Mouse (Mus musculus) G1E (cell line): ENCODE results near the gene Tcp11. TPM values are rescaled to one million over a fixed set of nuclear protein-coding genes. Genes with fewer than 3 reads are reported as not detected.

Experiments
- ATAC-seq: 2 replicates; pipeline ENCODE4 v1.8.0; 2016; ENCODE audit warnings: mild to moderate bottlenecking; ENCODE audit not compliant: insufficient number of reproducible peaks, poor library complexity, low FRiP score, severe bottlenecking; ENCODE audit errors: extremely low read depth
- DNase-seq: peaks from one replicate; pipeline ENCODE4 v3.0.0; 2012; ENCODE audit warnings: low spot score
- H3K27me3 ChIP-seq: 2 replicates; pipeline ENCODE4 v1.6.1; 2012; ENCODE audit warnings: mild to moderate bottlenecking, low read length, inconsistent platforms; ENCODE audit not compliant: insufficient read depth
- H3K36me3 ChIP-seq: replicated peaks from 2 replicates; pipeline ENCODE3; 2012; ENCODE audit warnings: mild to moderate bottlenecking, inconsistent platforms
- H3K4me1 ChIP-seq: 2 replicates; pipeline ENCODE4 v1.6.1; 2012; ENCODE audit warnings: low read depth, low read length, inconsistent platforms, mixed read lengths; ENCODE audit not compliant: insufficient read depth
- H3K4me3 ChIP-seq: 2 replicates; pipeline ENCODE4 v1.5.1; 2012; ENCODE audit warnings: low read depth, mild to moderate bottlenecking, inconsistent platforms, low read length, moderate library complexity, mixed read lengths
- H3K9me3 ChIP-seq: replicated peaks from 2 replicates; pipeline ENCODE4 v1.6.1; 2012; ENCODE audit warnings: inconsistent platforms
- CTCF ChIP-seq: IDR thresholded peaks from 2 replicates; pipeline ENCODE4 v1.5.1; 2012; ENCODE audit warnings: low read depth, low read length, inconsistent platforms, mixed read lengths
- GATA1 ChIP-seq: IDR thresholded peaks from 2 replicates; pipeline ENCODE4 v1.6.1; 2012; ENCODE audit warnings: borderline replicate concordance, low read length, inconsistent platforms, mixed read lengths
- GATA2 ChIP-seq: IDR thresholded peaks from 2 replicates; pipeline ENCODE4 v1.6.1; 2012; ENCODE audit warnings: low read depth, low read length, inconsistent platforms, borderline replicate concordance
- POLR2AphosphoS5 ChIP-seq: IDR thresholded peaks from 2 replicates; pipeline ENCODE4 v1.6.1; 2012; ENCODE audit warnings: low read depth, low read length, inconsistent platforms; ENCODE audit not compliant: insufficient replicate concordance
- TAL1 ChIP-seq: conservative IDR thresholded peaks from 2 replicates; pipeline ENCODE4 v1.6.1; 2012; ENCODE audit warnings: low read depth, low read length, inconsistent platforms, mixed read lengths
- polyA plus RNA-seq: library from polyadenylated mRNA; stranded (reverse); fragments of >175 nt; gene quantifications from 2 replicates; pipeline ENCODE4 v1.2.3, GENCODE M21; 2012
- total RNA-seq, 2 experiments: library from RNA; stranded (forward) in 1 of 2; stranded (reverse) in 1 of 2; fragments of 200-1000 nt in 1 of 2; fragments of >200 nt in 1 of 2; fragmentation: Nextera tagmentation in 1 of 2; gene quantifications; 2 replicates each; pipeline ENCODE4 v1.2.3; 2014 to 2017

Tcp11 gene
- total and polyA plus RNA-seq, 3 experiments, result not detected

DNA sequence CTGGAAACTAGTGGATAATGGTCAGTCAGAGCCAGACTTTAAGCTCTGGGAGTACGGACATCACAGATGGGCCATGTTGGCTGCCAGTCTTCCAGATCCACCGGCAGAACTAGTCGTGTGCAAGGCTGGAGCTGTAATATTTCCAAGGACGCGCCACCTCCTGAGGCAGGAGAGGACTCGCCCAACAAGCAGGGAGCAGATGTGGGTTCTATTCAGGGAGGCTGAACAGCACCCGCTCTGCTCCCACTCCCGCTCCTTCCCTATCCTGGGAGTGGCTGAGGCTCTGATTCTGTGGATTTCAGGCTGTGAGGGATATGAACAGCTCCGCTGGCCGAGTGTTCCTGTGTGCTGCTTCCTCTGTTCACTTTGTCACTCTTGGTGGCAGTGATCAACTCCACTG is 50.0 kb downstream of the Tcp11 start:
- no peak for ATAC-seq
- Histone ChIP-seq H3K36me3 (peaks cover 55% of the 10 kb centered on the region), H3K4me1 (no peaks in the 10 kb centered on the region)

DNA sequence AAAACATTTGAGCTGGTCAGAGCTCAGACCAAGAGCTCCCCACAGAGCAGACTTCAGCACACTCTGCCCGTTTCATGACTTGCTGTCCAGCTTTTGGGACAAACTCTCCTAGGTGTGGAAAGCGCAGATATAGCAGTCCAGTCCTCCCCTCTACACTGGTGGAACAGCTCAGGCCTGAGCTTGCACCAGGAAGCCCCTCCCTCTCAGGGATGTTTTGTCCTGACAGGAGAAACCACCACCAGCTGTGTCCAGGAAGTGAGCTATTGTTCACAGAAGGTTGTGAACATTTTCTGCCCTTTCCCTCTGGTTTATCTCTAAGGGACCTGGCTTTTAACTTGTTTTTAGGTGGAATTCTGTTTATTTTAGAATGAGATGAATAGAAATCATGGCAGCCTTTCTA is 51.1 kb downstream of the Tcp11 start:
- ATAC-seq (no peak), DNase-seq (no peak)
- Histone ChIP-seq H3K4me1 (no peaks in the 10 kb centered on the region), H3K36me3 (peaks cover 56% of the 10 kb centered on the region), H3K9me3 (no peaks in the 10 kb centered on the region), H3K27me3 (no peaks in the 10 kb centered on the region), H3K4me3 (no peak overlapping the region)
- TF ChIP-seq POLR2AphosphoS5, result no peak
- TF ChIP-seq GATA1, result no peak
- TF ChIP-seq TAL1, result no peak
- no peak for TF ChIP-seq GATA2
- no peak for TF ChIP-seq CTCF

More for the DNA sequence above, 50.0 kb downstream of the Tcp11 start:
- Histone ChIP-seq H3K27me3 (no peaks in the 10 kb centered on the region), H3K4me3 (no peak overlapping the region), H3K9me3 (no peaks in the 10 kb centered on the region)
- TF ChIP-seq POLR2AphosphoS5 (no peak), GATA1 (no peak), GATA2 (no peak), CTCF (no peak), TAL1 (no peak)
- DNase-seq, result no peak

DNA sequence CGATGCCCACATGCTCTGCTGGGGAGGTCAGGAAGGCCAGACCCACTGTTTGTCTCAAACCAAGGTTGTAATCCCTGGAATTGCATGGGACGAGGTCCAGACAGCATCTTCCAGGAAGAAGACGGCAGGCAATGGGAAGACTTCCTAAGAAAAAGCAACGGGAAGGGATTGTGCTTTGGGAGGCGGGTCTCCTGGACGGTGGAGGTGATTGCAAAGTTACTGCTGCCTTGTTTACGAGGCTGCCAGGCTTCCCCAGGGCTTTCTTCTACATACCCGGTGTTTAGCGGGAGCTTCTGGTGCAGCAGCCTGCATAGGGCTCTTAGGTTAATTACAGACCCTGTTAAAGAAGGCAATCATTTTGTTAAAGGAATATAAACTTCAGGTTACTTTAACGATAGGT is 52.2 kb downstream of the Tcp11 start:
- Histone ChIP-seq H3K4me1 (no peaks in the 10 kb centered on the region), H3K36me3 (peaks cover 64% of the 10 kb centered on the region)
- no peak for ATAC-seq

DNA sequence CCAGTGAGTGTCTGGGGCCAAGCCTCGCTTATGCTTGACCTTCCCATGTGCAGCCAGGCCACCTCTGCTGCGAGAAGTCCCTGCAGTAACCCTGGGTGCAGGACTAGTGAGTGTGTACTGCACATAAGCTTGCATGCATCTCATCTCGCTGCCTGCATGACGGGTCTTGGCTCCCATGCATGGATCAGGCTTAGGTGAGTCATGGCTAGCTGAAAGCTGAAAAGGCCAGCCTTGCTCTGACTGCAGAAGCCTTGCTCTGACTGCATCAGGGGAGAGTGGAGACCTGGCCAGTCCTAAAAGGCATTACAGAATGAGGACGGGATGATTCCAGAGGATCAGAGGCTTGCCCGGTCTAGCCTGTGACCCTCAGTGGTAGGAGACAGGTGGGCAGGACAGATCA is 53.2 kb downstream of the Tcp11 start:
- no peaks in the 10 kb centered on the region for H3K4me1 ChIP-seq
- peaks cover 66% of the 10 kb centered on the region for H3K36me3 ChIP-seq
- no peak overlapping the region for H3K4me3 ChIP-seq
- no peak for TF ChIP-seq GATA1
- no peak for TF ChIP-seq CTCF
- TF ChIP-seq POLR2AphosphoS5, result no peak
- TF ChIP-seq TAL1, result no peak
- TF ChIP-seq GATA2, result no peak
- no peaks in the 10 kb centered on the region for H3K9me3 ChIP-seq
- DNase-seq, result no peak
- no peaks in the 10 kb centered on the region for H3K27me3 ChIP-seq
- ATAC-seq, result no peak

More for the DNA sequence above, 52.2 kb downstream of the Tcp11 start:
- no peak for TF ChIP-seq GATA2
- no peak for TF ChIP-seq CTCF
- TF ChIP-seq TAL1, result no peak
- TF ChIP-seq GATA1, result no peak
- Histone ChIP-seq H3K9me3 (no peaks in the 10 kb centered on the region), H3K4me3 (no peak overlapping the region), H3K27me3 (no peaks in the 10 kb centered on the region)
- DNase-seq, result no peak

DNA sequence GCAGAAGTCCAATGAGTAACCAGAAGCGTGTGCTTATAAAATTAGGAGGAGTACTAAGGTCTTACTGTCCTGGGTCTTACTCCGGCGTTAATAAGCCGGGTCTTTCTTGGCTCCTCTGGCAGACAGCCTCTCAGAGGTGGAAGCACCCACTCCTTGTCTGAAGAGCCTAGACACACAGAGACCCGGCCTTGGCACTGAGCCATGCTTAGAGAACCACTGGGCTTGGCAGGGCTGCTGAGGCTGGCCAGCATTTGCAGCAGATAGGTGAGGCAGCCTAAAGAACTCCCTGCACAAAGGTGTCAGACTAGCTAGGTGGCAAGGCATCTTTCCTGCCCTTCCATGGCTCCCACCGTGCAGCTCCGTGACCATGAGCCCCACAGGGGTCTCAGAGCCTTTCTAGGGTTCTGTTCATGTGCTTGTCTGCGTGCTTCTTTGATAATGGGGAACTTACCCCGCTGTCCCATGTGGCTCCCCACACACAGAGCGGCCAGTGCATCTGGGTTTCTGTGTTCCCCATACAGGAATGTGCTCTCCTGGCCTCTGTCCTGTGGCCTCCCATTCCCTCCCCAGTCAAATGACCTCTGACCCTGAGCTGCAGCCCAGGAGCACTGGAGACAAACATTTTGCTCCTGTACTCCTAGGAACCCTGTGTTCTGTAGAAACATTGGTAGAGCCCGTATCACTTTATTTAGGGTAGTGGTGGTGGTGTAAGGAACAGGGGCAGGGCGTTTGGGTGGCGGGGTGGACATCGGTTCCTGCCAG is 54.1 kb downstream of the Tcp11 start:
- TF ChIP-seq GATA2 (no peak), TAL1 (no peak), CTCF (no peak), POLR2AphosphoS5 (no peak), GATA1 (no peak)
- DNase-seq (no peak), ATAC-seq (no peak)
- Histone ChIP-seq H3K4me3 (no peak overlapping the region), H3K9me3 (no peaks in the 10 kb centered on the region), H3K4me1 (no peaks in the 10 kb centered on the region), H3K27me3 (no peaks in the 10 kb centered on the region), H3K36me3 (peaks cover 61% of the 10 kb centered on the region)

DNA sequence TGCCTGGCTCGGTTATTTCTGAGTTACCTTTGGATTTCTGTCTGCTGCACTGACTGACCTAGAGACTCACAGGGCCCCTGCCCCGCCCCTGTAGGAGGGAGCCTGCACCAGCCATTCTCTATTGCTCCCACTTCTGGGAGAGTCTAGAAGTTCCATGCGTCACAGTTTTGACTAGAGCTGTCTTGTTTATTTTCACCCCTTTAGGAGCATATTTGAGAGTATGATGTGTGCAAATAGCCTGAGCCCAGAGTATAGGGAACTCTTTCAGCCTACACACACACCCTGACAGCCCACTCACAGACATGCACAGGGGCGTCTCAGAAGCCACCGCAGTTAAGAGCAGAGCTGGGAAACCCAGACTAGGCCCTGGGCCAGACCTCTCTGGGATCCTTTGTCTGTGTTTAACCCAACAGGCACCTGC is 54.9 kb downstream of the Tcp11 start:
- TF ChIP-seq GATA1 (no peak), TAL1 (no peak), POLR2AphosphoS5 (no peak), GATA2 (no peak), CTCF (no peak)
- ATAC-seq (no peak), DNase-seq (no peak)
- Histone ChIP-seq H3K4me1 (no peaks in the 10 kb centered on the region), H3K36me3 (peaks cover 60% of the 10 kb centered on the region), H3K27me3 (no peaks in the 10 kb centered on the region), H3K4me3 (no peak overlapping the region), H3K9me3 (no peaks in the 10 kb centered on the region)
